Mouse (Mus musculus): Measurements from ENCODE around the gene Gldn.

GRCm38 (mm10) chr9:54299792-54300191, 13.5 kb downstream of the Gldn start:
- TF ChIP-seq CTCF (IDR thresholded peaks at IDR 0.05; ENCODE audit: low read depth) = no peak
- TF ChIP-seq EP300 (optimal IDR thresholded peaks at IDR 0.05) = no peak

Data from stomach, postnatal 0 days (tissue).